Mouse (Mus musculus) MEL (cell line): Measurements from ENCODE around the gene Gm42791.

Experiments used
- CHD2 ChIP-seq: IDR thresholded peaks from 2 replicates; pipeline ENCODE4 v1.6.1; 2011; ENCODE audit warnings: low read length, improper control_type of control experiment
- CTCF ChIP-seq, 3 experiments: IDR thresholded peaks in 2 of 3; conservative IDR thresholded peaks in 1 of 3; 2 replicates each; pipeline ENCODE4 v1.5.1; 2011 to 2012; ENCODE audit warnings: low read length in 3 of 3, low read depth in 2 of 3, mild to moderate bottlenecking in 2 of 3, improper control_type of control experiment in 1 of 3, inconsistent platforms in 1 of 3, mixed read lengths in 1 of 3, moderate library complexity in 1 of 3; ENCODE audit not compliant: control insufficient read depth in 1 of 3, insufficient read depth in 1 of 3, poor library complexity in 1 of 3, severe bottlenecking in 1 of 3
- GABPA ChIP-seq: IDR thresholded peaks from 2 replicates; pipeline ENCODE4 v1.6.1; 2012; ENCODE audit warnings: low read depth, mild to moderate bottlenecking, inconsistent platforms, low read length, improper control_type of control experiment, moderate library complexity
- JUND ChIP-seq: IDR thresholded peaks from 2 replicates; pipeline ENCODE4 v1.6.1; 2011; ENCODE audit warnings: low read depth, mild to moderate bottlenecking, improper control_type of control experiment, low read length
- MYC ChIP-seq: IDR thresholded peaks from 2 replicates; pipeline ENCODE4 v1.6.1; 2011; ENCODE audit warnings: low read depth, mild to moderate bottlenecking, low read length, improper control_type of control experiment, moderate library complexity
- RAD21 ChIP-seq: IDR thresholded peaks from 2 replicates; pipeline ENCODE4 v1.6.1; 2011; ENCODE audit warnings: mild to moderate bottlenecking, low read depth, low read length, improper control_type of control experiment
- RCOR1 ChIP-seq: IDR thresholded peaks from 2 replicates; pipeline ENCODE4 v1.6.1; 2012; ENCODE audit warnings: low read depth, mild to moderate bottlenecking, inconsistent platforms, low read length, improper control_type of control experiment
- TAL1 ChIP-seq: IDR thresholded peaks from 2 replicates; pipeline ENCODE4 v1.6.1; 2012; ENCODE audit warnings: mild to moderate bottlenecking, inconsistent platforms, low read length, moderate library complexity, mixed read lengths
- TCF12 ChIP-seq: IDR thresholded peaks from 2 replicates; pipeline ENCODE4 v1.6.1; 2014; ENCODE audit warnings: low read depth, mild to moderate bottlenecking, inconsistent platforms, low read length, improper control_type of control experiment, moderate library complexity
- USF1 ChIP-seq: IDR thresholded peaks from 2 replicates; pipeline ENCODE4 v1.6.1; 2014; ENCODE audit warnings: low read depth, mild to moderate bottlenecking, inconsistent platforms, low read length, improper control_type of control experiment, moderate library complexity
- ZNF384 ChIP-seq: IDR thresholded peaks from 2 replicates; pipeline ENCODE4 v1.6.1; 2012; ENCODE audit warnings: low read depth, mild to moderate bottlenecking, inconsistent platforms, low read length, improper control_type of control experiment

DNA sequence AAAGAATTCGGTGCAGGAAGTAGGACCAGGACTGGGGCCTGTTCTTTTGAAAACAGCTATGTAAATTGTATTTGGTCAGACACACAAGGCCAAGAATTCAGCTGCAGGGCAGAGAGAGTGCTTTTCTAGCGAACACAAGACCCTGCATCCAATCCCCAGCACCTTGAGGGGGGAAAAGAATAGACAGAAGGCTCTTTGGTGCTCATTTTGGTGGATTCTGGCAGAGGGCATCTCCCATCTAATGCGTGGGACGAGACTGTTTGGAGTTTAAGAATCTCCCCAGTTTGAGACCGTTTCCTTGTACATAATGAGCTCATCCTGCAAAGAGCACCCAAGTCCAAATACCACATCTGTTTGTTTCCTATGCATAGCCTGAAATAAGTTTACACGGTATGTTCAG lies 28.6 kb downstream of the Gm42791 start:
- TF ChIP-seq CHD2 (no peak), JUND (no peak), TAL1 (no peak), CTCF (IDR thresholded peaks at IDR 0.05 in 2 of 3, conservative IDR thresholded peaks at IDR 0.05 in 1 of 3; ENCODE audit: control insufficient read depth in 1 of 3, insufficient read depth in 1 of 3, low read depth in 2 of 3, low read length in 3 of 3, poor library complexity in 1 of 3, severe bottlenecking in 1 of 3) (no peak), USF1 (no peak), TCF12 (no peak), GABPA (no peak), RCOR1 (no peak), MYC (no peak), RAD21 (no peak), ZNF384 (no peak)
